Mouse (Mus musculus): ENCODE measurements around the gene Mlkl. TPM values are rescaled to one million over a fixed set of nuclear protein-coding genes. Genes with fewer than 3 reads are reported as not detected.

Mlkl gene
- total RNA-seq, 2 experiments from 2014 or later, result 0.37 to 0.86 TPM

Other genes with a start within 250 kb of the Mlkl start
- 1 to 10 TPM; 3.6 to 5.5 TPM for gene Clec18a, start 245.8 kb downstream of the Mlkl start, total RNA-seq (2021)
- gene Pdpr, start 243.5 kb downstream of the Mlkl start, total RNA-seq (2021), result 10 to 100 TPM; 28.0 to 29.3 TPM
- gene Glg1, start 79.0 kb downstream of the Mlkl start, total RNA-seq (2021), result 100 to 1,000 TPM; 138 to 139 TPM
- 10 to 100 TPM; 22.3 to 23.2 TPM for gene Rfwd3, start 38.0 kb downstream of the Mlkl start, total RNA-seq (2021)
- 10 to 100 TPM; 12.2 to 14.6 TPM for gene Fa2h, start 55.6 kb upstream of the Mlkl start, total RNA-seq (2021)
- 10 to 100 TPM; 18.1 to 20.0 TPM for gene Wdr59, start 183.9 kb upstream of the Mlkl start, total RNA-seq (2021)
- 100 to 1,000 TPM; 144 to 151 TPM for gene Znrf1, start 197.9 kb upstream of the Mlkl start, total RNA-seq (2021)

Data from left cerebral cortex, adult 18-20 months (tissue).